Mouse (Mus musculus) cortical plate, adult 2 months (tissue): ENCODE measurements at regions not wholly inside any gene's neighbourhood (a gene's known extent, or its start where the extent isn't known, plus 50 kb on each side); places are given as distances from the start of the nearest gene placed in this dataset.

ENCODE experiments used
- CTCF ChIP-seq: fragments of 200-500 bp; IDR thresholded peaks from 2 replicates; pipeline ENCODE4 v1.5.1; 2011; ENCODE audit warnings: mild to moderate bottlenecking, control low read depth, low read length; ENCODE audit not compliant: insufficient read depth; ENCODE audit errors: extremely low read depth
- POLR2A ChIP-seq: fragments of 200-500 bp; IDR thresholded peaks from 2 replicates; pipeline ENCODE4 v1.6.1; 2011; ENCODE audit warnings: mild to moderate bottlenecking, low read length, control low read depth; ENCODE audit not compliant: insufficient read depth; ENCODE audit errors: extremely low read depth

DNA sequence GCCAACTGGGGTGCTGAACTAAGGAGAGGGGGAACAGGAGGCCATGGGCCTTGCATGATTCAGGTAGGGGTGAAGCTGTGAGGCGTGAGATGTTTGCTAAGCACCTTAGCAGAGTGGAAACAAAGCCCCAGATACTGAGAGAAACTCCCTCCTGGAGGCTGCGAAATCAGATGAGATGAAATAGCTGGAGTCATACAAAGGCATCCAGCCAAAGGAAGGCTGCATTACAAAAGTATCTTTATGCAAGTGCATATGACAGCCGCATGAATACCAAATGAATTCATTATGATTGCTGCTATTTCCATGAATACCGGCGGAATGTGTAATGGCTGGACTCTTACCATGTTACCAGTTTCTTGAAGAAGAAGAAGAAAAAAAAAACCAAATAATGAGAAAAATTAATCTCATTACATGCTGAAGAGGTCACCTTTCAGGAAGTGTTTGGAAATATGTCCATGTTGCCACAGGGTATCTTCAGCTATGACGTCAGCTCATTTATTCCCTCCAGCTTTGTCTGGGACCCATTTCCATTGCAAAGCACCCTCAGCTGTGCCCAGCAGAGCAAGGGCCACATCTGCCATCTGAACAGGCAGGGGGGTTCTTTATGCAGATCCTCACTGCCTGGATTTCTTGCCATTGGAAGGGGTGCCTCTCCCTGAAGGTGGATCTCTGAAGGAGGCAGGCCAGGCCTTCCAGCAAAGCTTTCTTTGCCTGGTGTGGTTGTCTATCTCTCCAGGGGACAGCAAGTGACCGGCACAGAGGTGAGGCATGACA, 551.7 kb upstream of the Mki67 start:
- TF ChIP-seq CTCF (no peak), POLR2A (no peak)
